Mouse (Mus musculus): ENCODE results near the gene Celf2. TPM values are rescaled to one million over a fixed set of nuclear protein-coding genes. Genes with fewer than 3 reads are reported as not detected.

Celf2 gene
- polyA plus RNA-seq, 1 experiment from 2014 or later = 52.6 TPM

GRCm38 (mm10) chr2:6549251-6549650 lies 960.1 kb downstream of the Celf2 start:
- H3K9me3 ChIP-seq (replicated peaks; ENCODE audit: control insufficient read depth, low read length) = no peaks in the 10 kb centered on the region
- no peaks in the 10 kb centered on the region for H3K36me3 ChIP-seq (ENCODE audit: control insufficient read depth, insufficient read depth, low read length)
- H3K27ac ChIP-seq (ENCODE audit: low read length) = no peak overlapping the region
- 94% methylated on average over 7 of the region's 7 CpGs for WGBS
- no peaks in the 10 kb centered on the region for H3K4me1 ChIP-seq (ENCODE audit: control insufficient read depth, insufficient read depth, low read length)
- no peak overlapping the region for H3K9ac ChIP-seq (ENCODE audit: low read length)
- no peak overlapping the region for H3K4me3 ChIP-seq (replicated peaks; ENCODE audit: low read length)
- no peak for ATAC-seq (ENCODE audit: insufficient read depth, low FRiP score)
- no peaks in the 10 kb centered on the region for H3K27me3 ChIP-seq (ENCODE audit: control insufficient read depth, insufficient read depth, low read length)
- no peak overlapping the region for H3K4me2 ChIP-seq (ENCODE audit: low read depth, low read length)

GRCm38 (mm10) chr2:6547139-6547664 lies 962.2 kb downstream of the Celf2 start:
- no peak; the same call in 1 of the 2 replicates for ATAC-seq (ENCODE audit: insufficient read depth, low FRiP score)
- no peak overlapping the region for H3K9ac ChIP-seq (ENCODE audit: low read length)
- no peak overlapping the region for H3K4me2 ChIP-seq (ENCODE audit: low read depth, low read length)
- H3K9me3 ChIP-seq (replicated peaks; ENCODE audit: control insufficient read depth, low read length) = no peaks in the 10 kb centered on the region
- H3K27ac ChIP-seq (ENCODE audit: low read length) = no peak overlapping the region
- 60% methylated on average over 9 of the region's 9 CpGs for WGBS
- no peaks in the 10 kb centered on the region for H3K4me1 ChIP-seq (ENCODE audit: control insufficient read depth, insufficient read depth, low read length)
- H3K36me3 ChIP-seq (ENCODE audit: control insufficient read depth, insufficient read depth, low read length) = no peaks in the 10 kb centered on the region
- no peaks in the 10 kb centered on the region for H3K27me3 ChIP-seq (ENCODE audit: control insufficient read depth, insufficient read depth, low read length)
- no peak overlapping the region for H3K4me3 ChIP-seq (replicated peaks; ENCODE audit: low read length)

- no peak overlapping the region for H3K27ac ChIP-seq (ENCODE audit: low read length)
- no peaks in the 10 kb centered on the region for H3K4me1 ChIP-seq (ENCODE audit: control insufficient read depth, insufficient read depth, low read length)
- H3K9me3 ChIP-seq (replicated peaks; ENCODE audit: control insufficient read depth, low read length) = no peaks in the 10 kb centered on the region
- no peaks in the 10 kb centered on the region for H3K36me3 ChIP-seq (ENCODE audit: control insufficient read depth, insufficient read depth, low read length)
- no peak overlapping the region for H3K4me3 ChIP-seq (replicated peaks; ENCODE audit: low read length)
- no peak overlapping the region for H3K9ac ChIP-seq (ENCODE audit: low read length)
- ATAC-seq (ENCODE audit: insufficient read depth, low FRiP score) = no peak
- H3K4me2 ChIP-seq (ENCODE audit: low read depth, low read length) = no peak overlapping the region
- H3K27me3 ChIP-seq (ENCODE audit: control insufficient read depth, insufficient read depth, low read length) = no peaks in the 10 kb centered on the region
- WGBS = 64% methylated on average over 14 of the region's 14 CpGs
Measured at GRCm38 (mm10) chr2:6546462-6547138, 962.8 kb downstream of the Celf2 start.

GRCm38 (mm10) chr2:6545127-6545931 lies 964.0 kb downstream of the Celf2 start:
- Histone ChIP-seq H3K36me3 (ENCODE audit: control insufficient read depth, insufficient read depth, low read length) (no peaks in the 10 kb centered on the region), H3K4me2 (ENCODE audit: low read depth, low read length) (no peak overlapping the region), H3K27ac (ENCODE audit: low read length) (no peak overlapping the region), H3K4me3 (replicated peaks; ENCODE audit: low read length) (no peak overlapping the region), H3K9me3 (replicated peaks; ENCODE audit: control insufficient read depth, low read length) (no peaks in the 10 kb centered on the region), H3K9ac (ENCODE audit: low read length) (no peak overlapping the region), H3K27me3 (ENCODE audit: control insufficient read depth, insufficient read depth, low read length) (no peaks in the 10 kb centered on the region), H3K4me1 (ENCODE audit: control insufficient read depth, insufficient read depth, low read length) (peaks cover 4% of the 10 kb centered on the region)
- 76% methylated on average over 10 of the region's 10 CpGs for WGBS
- no peak for ATAC-seq (ENCODE audit: insufficient read depth, low FRiP score)

- Histone ChIP-seq H3K27ac (ENCODE audit: low read length) (no peak overlapping the region), H3K9ac (ENCODE audit: low read length) (no peak overlapping the region), H3K9me3 (replicated peaks; ENCODE audit: control insufficient read depth, low read length) (no peaks in the 10 kb centered on the region), H3K27me3 (ENCODE audit: control insufficient read depth, insufficient read depth, low read length) (no peaks in the 10 kb centered on the region), H3K4me3 (replicated peaks; ENCODE audit: low read length) (no peak overlapping the region), H3K36me3 (ENCODE audit: control insufficient read depth, insufficient read depth, low read length) (no peaks in the 10 kb centered on the region), H3K4me2 (ENCODE audit: low read depth, low read length) (no peak overlapping the region), H3K4me1 (ENCODE audit: control insufficient read depth, insufficient read depth, low read length) (peaks cover 7% of the 10 kb centered on the region)
- no peak for ATAC-seq (ENCODE audit: insufficient read depth, low FRiP score)
- WGBS = 80% methylated on average over 5 of the region's 5 CpGs
Measured at GRCm38 (mm10) chr2:6543650-6544049, 965.7 kb downstream of the Celf2 start.

GRCm38 (mm10) chr2:6542556-6543180 lies 966.7 kb downstream of the Celf2 start:
- 83% methylated on average over 12 of the region's 12 CpGs for WGBS
- H3K4me3 ChIP-seq (replicated peaks; ENCODE audit: low read length) = no peak overlapping the region
- no peaks in the 10 kb centered on the region for H3K27me3 ChIP-seq (ENCODE audit: control insufficient read depth, insufficient read depth, low read length)
- H3K4me1 ChIP-seq (ENCODE audit: control insufficient read depth, insufficient read depth, low read length) = peaks cover 7% of the 10 kb centered on the region
- ATAC-seq (ENCODE audit: insufficient read depth, low FRiP score) = no peak
- no peaks in the 10 kb centered on the region for H3K9me3 ChIP-seq (replicated peaks; ENCODE audit: control insufficient read depth, low read length)
- no peaks in the 10 kb centered on the region for H3K36me3 ChIP-seq (ENCODE audit: control insufficient read depth, insufficient read depth, low read length)
- H3K4me2 ChIP-seq (ENCODE audit: low read depth, low read length) = no peak overlapping the region
- no peak overlapping the region for H3K9ac ChIP-seq (ENCODE audit: low read length)
- no peak overlapping the region for H3K27ac ChIP-seq (ENCODE audit: low read length)

- Histone ChIP-seq H3K36me3 (ENCODE audit: control insufficient read depth, insufficient read depth, low read length) (no peaks in the 10 kb centered on the region), H3K27me3 (ENCODE audit: control insufficient read depth, insufficient read depth, low read length) (no peaks in the 10 kb centered on the region), H3K4me1 (ENCODE audit: control insufficient read depth, insufficient read depth, low read length) (peaks cover 7% of the 10 kb centered on the region), H3K9me3 (replicated peaks; ENCODE audit: control insufficient read depth, low read length) (no peaks in the 10 kb centered on the region), H3K4me2 (ENCODE audit: low read depth, low read length) (no peak overlapping the region), H3K4me3 (replicated peaks; ENCODE audit: low read length) (no peak overlapping the region), H3K27ac (ENCODE audit: low read length) (no peak overlapping the region), H3K9ac (ENCODE audit: low read length) (no peak overlapping the region)
- ATAC-seq (ENCODE audit: insufficient read depth, low FRiP score) = no peak
- 80% methylated on average over 5 of the region's 6 CpGs for WGBS
Measured at GRCm38 (mm10) chr2:6540825-6541224, 968.5 kb downstream of the Celf2 start.

- peak; percentile 64; the same call in 1 of the 2 replicates for ATAC-seq (ENCODE audit: insufficient read depth, low FRiP score)
- no peaks in the 10 kb centered on the region for H3K36me3 ChIP-seq (ENCODE audit: control insufficient read depth, insufficient read depth, low read length)
- H3K4me3 ChIP-seq (replicated peaks; ENCODE audit: low read length) = no peak overlapping the region
- no peaks in the 10 kb centered on the region for H3K9me3 ChIP-seq (replicated peaks; ENCODE audit: control insufficient read depth, low read length)
- H3K27ac ChIP-seq (ENCODE audit: low read length) = no peak overlapping the region
- no peak overlapping the region for H3K4me2 ChIP-seq (ENCODE audit: low read depth, low read length)
- 49% methylated on average over 11 of the region's 11 CpGs for WGBS
- peaks cover 7% of the 10 kb centered on the region for H3K4me1 ChIP-seq (ENCODE audit: control insufficient read depth, insufficient read depth, low read length)
- no peak overlapping the region for H3K9ac ChIP-seq (ENCODE audit: low read length)
- no peaks in the 10 kb centered on the region for H3K27me3 ChIP-seq (ENCODE audit: control insufficient read depth, insufficient read depth, low read length)
Measured at GRCm38 (mm10) chr2:6540092-6540491, 969.3 kb downstream of the Celf2 start.

- H3K4me1 ChIP-seq (ENCODE audit: control insufficient read depth, insufficient read depth, low read length) = peaks cover 7% of the 10 kb centered on the region
- no peak overlapping the region for H3K4me2 ChIP-seq (ENCODE audit: low read depth, low read length)
- ATAC-seq (ENCODE audit: insufficient read depth, low FRiP score) = no peak
- no peaks in the 10 kb centered on the region for H3K27me3 ChIP-seq (ENCODE audit: control insufficient read depth, insufficient read depth, low read length)
- no peaks in the 10 kb centered on the region for H3K9me3 ChIP-seq (replicated peaks; ENCODE audit: control insufficient read depth, low read length)
- WGBS = 80% methylated on average over 2 of the region's 2 CpGs
- H3K36me3 ChIP-seq (ENCODE audit: control insufficient read depth, insufficient read depth, low read length) = no peaks in the 10 kb centered on the region
- H3K9ac ChIP-seq (ENCODE audit: low read length) = no peak overlapping the region
- no peak overlapping the region for H3K4me3 ChIP-seq (replicated peaks; ENCODE audit: low read length)
- H3K27ac ChIP-seq (ENCODE audit: low read length) = no peak overlapping the region
Measured at GRCm38 (mm10) chr2:6538500-6538899, 970.9 kb downstream of the Celf2 start.
